Mouse (Mus musculus) layer of hippocampus, adult 8-10 months (tissue): ENCODE data around the gene Csnk2b. TPM values are rescaled to one million over a fixed set of nuclear protein-coding genes. Genes with fewer than 3 reads are reported as not detected.
"Not testable (repeated sequence)": the region's sequence is repeated elsewhere in the genome, so short reads cannot be mapped to it uniquely, and the experiment has no call there.

Experiments
- DNase-seq, 2 experiments: peaks; one replicate each; pipeline ENCODE4 v3.0.0; 2022; ENCODE audit warnings: low spot score in 2 of 2
- total RNA-seq, 4 experiments: library from RNA; stranded (reverse); gene quantifications; 2 replicates each; pipeline ENCODE4 v1.2.4; 2022

Gene Csnk2b
- total RNA-seq, 4 experiments from 2014 or later: 176 to 194 (median 189) TPM

GRCm38 (mm10) chr17:35153077-35153476, 31.2 kb upstream of the Csnk2b start:
- DNase-seq: no peak

- no peak for DNase-seq
These were observed 30.3 kb upstream of the Csnk2b start for GRCm38 (mm10) chr17:35152121-35152520.

- DNase-seq: no peak
These were observed 26.2 kb upstream of the Csnk2b start for GRCm38 (mm10) chr17:35147922-35148639.

DNA sequence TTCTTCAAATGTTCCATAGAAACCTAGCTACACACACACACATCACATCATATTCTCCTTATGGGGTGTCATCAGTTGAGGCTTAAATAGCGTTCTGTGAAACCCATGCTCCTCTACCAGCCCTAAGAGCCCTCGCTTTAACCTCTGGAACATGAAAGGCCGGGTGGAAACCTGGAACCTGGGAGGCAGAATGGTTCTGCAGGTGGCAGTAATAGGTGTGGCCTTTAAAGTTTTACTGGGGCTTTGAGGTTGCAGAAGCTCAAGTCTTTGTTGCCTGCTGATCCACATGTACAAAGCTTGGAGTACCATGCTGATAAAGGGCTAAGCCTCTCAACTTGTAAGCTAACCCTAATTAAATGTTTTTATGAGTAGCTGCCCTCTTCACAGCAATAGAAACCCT, 25.5 kb upstream of the Csnk2b start:
- DNase-seq: no peak

- DNase-seq: no peak
These were observed 24.3 kb upstream of the Csnk2b start for GRCm38 (mm10) chr17:35146139-35146538.

- no peak for DNase-seq
These were observed 20.1 kb upstream of the Csnk2b start for GRCm38 (mm10) chr17:35141971-35142370.

- DNase-seq: no peak
These were observed 18.7 kb upstream of the Csnk2b start for GRCm38 (mm10) chr17:35140490-35140996.

DNA sequence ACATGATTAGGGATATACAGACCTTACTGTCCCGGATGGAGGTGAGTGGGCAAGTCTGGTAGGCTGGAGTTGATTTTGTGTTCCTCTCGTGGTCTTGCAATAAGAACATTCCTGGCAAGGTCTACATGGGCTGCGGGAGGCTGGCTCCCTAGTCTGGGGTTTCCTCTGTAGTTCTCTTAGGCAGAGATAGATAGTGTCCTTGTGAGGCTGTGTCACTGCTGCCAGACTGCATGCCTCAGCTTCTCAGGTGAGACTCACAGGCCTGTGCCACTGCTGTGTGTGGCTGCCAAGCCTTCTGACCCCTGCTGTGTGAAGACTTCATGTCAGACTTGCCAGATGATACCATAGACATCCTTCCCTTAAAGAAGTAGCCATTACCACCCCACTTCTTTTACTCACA, 17.4 kb upstream of the Csnk2b start:
- DNase-seq: no peak

DNA sequence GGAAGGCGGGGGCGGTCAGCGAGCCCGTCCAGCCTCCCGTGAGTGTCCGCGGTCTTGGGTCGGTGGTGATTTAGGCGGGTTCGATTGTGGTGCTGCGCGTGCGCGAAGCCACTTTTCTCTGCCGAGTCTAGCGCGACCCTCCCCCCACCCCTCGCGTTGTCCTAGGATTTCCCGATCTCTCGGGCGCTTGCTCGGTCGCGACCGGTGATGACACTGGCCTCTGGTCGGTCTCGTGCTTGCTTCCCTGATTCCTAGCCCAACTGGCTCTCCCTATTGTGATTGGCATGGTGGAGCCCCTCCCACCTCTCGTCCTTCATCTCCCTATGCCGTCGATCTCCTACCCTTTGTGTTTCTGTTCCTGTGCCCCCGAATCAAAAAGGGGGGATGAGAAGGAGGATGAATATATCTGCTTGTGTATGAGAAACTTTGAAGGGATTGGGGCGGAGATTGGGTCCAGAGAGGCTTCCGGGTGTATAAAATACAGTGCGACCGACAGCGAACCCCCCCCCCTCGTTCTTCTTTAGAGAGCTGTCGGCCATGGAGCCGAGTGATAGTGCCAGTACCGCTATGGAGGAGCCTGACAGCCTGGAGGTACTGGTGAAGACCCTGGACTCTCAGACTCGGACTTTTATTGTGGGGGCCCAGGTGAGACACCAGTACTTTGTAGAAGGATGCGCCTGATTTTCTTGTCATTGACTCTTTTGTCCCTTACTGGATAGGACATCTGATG, 13.9 kb upstream of the Csnk2b start:
- peak in 1 of 2 experiments; percentile 56 for DNase-seq

DNA sequence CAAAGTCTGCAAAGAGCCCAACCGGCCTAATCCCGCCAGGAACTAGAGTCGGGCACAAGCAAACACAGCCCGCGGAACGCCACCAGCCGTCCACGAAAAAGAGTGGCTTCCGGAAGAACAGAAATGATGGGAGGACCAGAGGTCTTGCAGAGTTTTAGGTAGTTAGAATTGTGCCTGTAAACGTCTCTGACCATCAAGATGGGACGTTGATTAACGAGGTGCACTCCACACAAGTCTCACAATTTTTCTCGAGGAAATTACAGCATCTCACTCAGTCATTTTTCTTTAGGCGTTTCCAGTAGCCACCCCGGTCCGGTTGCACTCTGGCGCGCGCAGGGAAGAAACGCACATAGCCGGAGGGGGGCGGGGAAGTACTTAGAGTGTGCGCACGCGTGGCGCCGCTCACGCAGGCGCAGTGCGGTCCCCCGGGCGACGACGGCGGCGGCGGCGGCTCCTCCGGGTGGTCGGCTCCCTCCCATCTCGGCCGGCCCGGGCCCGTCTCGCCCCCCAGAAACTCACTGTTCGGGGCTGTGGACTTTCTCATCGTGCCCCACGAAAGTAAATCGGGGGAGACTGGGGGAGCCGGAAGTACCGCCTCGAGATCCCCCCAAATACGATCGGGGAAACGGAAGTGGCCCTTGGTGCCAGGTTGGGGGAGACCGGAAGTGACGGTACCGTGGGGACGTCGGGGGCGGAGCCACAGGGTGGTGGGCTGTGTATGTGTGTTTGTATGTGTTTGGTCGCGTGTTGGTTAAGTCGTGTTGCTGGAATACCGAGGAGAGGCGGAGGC, 13.1 kb upstream of the Csnk2b start, which contains the start of gene Bag6:
TSS of gene Bag6 (plus strand) at position 378 of the 790 bp plus-strand sequence.
- peak; percentile 90 to 95 for DNase-seq

DNA sequence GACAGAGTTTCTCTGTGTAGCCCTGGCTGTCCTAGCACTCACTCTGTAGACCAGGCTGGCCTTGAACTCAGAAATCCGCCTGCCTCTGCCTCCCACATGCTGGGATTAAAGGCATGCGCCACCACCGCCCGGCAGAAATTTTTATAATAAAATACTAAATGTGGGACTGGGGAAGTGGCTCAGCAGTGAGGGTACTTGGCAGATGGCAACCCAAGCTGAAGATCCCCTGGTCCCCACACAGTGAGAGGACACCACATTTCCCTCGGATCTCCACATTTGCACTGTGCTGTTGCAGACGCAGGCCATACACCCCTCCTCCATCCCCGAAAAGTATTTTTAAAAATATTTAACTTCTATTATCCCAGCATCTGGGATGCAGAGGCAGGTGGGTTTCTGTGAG, 11.7 kb upstream of the Csnk2b start:
- DNase-seq: no peak

GRCm38 (mm10) chr17:35132174-35132560, 10.3 kb upstream of the Csnk2b start:
- DNase-seq: no peak

DNA sequence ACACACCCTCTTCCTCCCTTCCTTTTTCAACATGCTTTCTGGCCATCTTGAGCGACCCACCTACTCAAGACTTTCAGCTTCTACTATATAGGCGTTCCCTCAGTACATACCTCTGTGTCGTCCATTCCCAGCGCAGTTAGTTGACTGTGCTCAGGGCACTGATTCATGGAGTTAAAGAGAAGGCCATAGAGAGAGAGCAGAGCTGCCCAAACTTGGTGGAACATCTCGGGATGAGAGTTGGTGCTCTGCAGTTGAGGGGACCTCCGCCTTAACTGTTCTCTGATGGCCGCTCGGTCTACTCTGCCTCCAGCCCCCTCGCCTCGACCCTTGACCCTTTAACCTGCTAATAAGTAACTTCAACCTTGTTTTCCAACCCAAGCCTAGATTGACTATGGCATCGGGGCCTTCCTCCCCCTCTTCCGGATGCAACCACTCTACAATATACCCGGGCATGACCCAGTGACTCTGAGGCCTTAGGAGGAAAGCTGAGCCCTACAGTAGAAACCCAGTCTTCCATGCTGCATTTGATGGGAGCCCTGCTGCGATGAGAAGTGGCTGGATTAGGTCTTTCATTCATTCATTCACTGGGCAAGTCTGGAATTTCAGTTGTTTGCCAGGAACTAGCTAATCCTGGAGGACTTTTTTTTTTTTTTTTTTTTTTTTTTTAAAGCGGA, 9.8 kb upstream of the Csnk2b start, which contains the start of gene Apom:
TSS of gene Apom (minus strand) at position 551 of the 674 bp plus-strand sequence.
- DNase-seq: no peak

DNA sequence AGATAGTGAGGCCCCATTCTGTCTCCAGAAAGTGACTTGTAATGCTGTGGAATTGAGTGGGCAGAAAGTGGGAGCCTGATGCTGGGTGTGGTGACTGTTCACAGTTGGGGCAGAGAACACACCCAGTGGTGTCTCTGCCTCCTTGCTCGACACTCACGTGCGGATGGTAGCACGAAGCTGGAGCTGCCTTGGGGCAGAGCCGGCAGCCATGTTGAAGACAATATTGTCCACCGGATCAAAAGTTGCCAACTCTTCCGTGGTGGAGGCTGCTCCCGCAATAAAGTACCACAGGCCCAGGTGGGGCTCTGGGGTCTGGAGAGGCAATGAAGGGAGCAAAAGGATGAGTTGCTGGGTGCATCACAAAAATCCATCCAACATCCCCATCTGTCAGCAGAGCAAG, 9.2 kb upstream of the Csnk2b start:
- no peak for DNase-seq

DNA sequence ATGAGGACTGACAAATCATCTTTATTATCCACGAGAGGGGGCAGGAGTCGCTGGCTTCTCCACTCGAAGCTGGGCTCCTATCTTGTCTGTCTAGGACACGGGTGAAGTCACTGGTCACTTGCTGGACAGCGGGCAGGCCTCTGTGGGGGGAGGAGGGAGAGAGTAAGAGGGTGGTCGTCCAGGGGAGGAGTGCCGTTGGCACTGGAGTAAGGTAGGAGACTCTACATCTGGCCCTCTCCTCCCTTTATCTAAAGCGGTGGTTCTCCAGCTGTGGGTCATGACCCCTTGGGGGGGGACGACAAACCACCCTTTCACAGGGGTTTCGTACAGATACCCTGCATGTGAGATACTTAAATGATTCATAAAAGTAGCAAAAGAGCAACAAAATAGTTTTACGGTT, 7.1 kb upstream of the Csnk2b start:
- DNase-seq: no peak

DNA sequence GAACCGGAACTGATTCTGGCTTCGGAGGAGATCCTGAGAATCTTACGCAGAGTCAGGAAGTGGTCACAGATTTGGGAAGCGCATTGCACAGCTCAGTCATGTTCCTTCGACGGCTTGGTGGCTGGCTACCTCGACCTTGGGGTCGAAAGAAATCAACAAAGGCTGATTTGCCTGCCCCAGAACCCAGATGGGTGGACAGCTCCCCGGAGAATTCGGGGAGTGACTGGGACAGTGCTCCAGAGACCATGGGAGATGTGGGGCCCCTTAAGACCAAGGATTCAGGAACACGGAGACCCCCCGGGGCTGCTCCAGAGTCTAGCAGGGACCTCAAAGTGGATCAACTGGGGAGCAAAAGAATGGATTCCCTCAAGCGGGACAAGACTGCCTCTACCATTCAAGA, 5.2 kb upstream of the Csnk2b start:
- no peak for DNase-seq

- DNase-seq: peak; percentile 58 to 62
These were observed 4.4 kb upstream of the Csnk2b start, which contains the start of gene D17H6S53E for GRCm38 (mm10) chr17:35126206-35126611. Gene D17H6S53E, plus strand, starts transcription at chr17:35126373.

GRCm38 (mm10) chr17:35125578-35125977, 3.7 kb upstream of the Csnk2b start:
- DNase-seq: no peak

DNA sequence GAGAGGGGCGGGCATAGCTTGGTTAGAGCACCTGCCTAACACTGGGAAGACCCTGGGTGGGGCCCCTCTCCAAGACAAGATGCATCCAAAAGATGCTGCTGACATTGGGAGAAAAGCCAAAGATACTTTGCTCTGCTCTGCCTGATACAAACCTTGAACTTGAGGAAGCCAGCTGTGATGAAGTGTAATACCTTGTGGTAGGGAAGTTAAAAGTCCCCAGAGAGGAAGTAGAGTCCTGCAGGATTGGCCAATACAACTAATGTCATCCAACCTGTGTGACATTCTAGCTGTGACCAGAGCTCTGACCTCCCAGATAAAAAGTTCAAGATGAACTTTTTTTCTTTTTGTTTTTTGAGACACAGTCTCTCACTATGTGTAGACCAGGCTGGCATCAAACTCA, 3.2 kb upstream of the Csnk2b start:
- DNase-seq: no peak

DNA sequence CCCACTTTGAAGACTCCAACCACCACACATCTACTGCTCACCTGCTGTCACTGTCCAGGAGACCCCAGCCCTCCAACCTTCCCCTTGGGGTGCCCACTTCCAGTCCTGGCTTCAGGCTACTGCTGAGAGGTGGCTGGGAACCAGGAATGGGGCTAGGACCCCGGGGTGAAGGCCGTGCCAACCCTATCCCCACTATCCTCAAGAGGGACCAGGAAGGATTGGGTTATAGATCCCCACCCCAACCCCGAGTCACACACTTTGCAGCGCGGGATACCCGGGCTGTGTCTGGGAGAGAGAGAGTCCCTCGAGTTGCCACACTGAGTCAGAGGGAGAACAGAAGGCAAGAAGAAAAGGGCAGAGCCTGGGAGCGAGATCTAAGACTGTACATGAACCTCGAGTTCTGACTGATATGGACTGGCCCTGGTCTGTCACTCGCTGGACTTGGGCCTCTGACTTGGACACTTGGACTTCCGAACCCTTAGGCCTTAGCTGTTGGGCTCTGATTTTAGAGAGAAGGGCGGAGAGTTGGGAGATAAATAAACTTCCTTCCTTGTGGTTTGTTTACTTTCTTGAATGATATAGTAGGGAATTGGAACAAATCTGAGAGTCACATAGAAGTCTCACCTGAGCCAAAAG, 2.5 kb upstream of the Csnk2b start:
- DNase-seq: not testable (repeated sequence)

- not testable (repeated sequence) for DNase-seq
These were observed 1.4 kb upstream of the Csnk2b start for GRCm38 (mm10) chr17:35123287-35123686.
